Mouse (Mus musculus) C2C12 (cell line): ENCODE data around the gene Hormad1.

Source experiments
- CTCF ChIP-seq: IDR thresholded peaks from one replicate; pipeline ENCODE4 v1.5.1; 2011; ENCODE audit not compliant: control insufficient read depth, insufficient read depth, insufficient read length
- FOSL1 ChIP-seq: IDR thresholded peaks from one replicate; pipeline ENCODE4 v1.8.0; 2011; ENCODE audit warnings: mild to moderate bottlenecking, low read length; ENCODE audit not compliant: poor library complexity, insufficient read depth, severe bottlenecking
- MYOD1 ChIP-seq: IDR thresholded peaks from one replicate; pipeline ENCODE4 v1.6.1; 2011; ENCODE audit warnings: low read depth; ENCODE audit not compliant: control insufficient read depth, insufficient read length

DNA sequence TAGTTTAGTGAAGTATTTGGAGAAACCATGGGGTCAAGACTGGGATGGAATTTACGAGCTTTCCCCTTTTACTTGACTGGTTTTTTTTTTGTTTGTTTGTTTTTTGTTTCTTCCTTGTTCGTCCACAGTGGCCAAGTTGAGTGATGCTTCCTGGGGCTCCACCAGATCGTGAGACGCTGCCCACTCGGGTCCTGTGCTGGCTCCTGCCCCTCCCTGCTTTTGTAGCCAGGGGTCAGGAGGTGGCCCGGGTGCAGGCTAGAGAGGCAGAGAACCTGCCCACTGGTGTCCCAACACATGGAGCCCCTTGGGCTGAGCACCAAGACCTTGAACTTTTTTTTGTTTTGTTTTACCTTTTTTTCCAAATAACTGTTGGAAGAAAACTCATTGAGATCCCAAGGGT lies 71.8 kb downstream of the Hormad1 start:
- TF ChIP-seq CTCF (no peak), FOSL1 (no peak), MYOD1 (no peak)
